Mouse (Mus musculus) MN1 (cell line): ENCODE data around the gene Hoxb4.

Experiments
- DNase-seq: peaks from one replicate; pipeline ENCODE4 v3.0.0-alpha.2; 2016; ENCODE audit warnings: low spot score

The Hoxb4 gene

DNA sequence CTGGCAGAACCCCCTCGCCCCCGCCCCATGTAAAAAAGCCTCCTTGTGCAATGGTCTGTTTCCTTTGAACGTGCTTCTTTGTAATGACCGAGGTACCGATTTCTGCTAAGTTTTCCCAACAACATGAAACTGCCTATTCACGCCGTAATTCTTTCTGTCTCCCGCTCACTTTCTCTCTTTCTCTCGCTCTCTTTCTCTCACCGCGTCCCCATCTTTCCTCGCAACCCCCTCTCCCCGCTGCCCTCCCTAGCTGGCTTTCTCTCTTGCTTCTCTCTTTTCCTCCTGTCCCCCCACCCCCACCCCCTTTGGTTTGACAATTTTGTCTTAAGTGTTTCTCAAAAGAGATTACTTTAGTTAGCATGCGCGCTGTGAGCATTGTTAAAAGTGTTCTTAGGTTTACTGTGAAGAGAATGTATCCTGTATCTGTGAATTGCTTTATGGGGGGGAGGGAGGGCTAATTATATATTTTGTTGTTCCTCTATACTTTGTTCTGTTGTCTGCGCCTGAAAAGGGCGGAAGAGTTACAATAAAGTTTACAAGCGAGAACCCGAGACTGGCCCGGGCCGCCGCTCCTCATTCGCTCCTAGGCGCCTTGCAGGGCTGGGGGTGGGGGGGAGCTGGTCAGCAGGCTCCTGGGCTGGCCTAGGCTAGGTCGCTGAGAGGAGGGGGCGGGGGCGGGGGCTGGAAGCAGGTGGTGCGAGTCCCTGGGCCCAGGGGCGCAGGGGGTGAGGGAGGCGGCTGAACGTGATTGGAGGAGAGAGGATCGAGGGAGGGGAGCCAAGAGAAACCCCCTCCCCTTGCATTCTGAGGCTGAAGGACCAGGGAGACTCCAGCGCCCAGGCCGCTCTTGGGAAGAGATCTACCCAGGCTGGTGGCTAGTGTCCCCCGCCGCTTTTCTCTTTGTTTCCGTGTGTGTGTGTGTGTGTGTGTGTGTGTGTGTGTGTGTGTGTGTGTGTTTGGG lies 33.0 kb upstream of the Hoxb4 start:
- no peak for DNase-seq

DNA sequence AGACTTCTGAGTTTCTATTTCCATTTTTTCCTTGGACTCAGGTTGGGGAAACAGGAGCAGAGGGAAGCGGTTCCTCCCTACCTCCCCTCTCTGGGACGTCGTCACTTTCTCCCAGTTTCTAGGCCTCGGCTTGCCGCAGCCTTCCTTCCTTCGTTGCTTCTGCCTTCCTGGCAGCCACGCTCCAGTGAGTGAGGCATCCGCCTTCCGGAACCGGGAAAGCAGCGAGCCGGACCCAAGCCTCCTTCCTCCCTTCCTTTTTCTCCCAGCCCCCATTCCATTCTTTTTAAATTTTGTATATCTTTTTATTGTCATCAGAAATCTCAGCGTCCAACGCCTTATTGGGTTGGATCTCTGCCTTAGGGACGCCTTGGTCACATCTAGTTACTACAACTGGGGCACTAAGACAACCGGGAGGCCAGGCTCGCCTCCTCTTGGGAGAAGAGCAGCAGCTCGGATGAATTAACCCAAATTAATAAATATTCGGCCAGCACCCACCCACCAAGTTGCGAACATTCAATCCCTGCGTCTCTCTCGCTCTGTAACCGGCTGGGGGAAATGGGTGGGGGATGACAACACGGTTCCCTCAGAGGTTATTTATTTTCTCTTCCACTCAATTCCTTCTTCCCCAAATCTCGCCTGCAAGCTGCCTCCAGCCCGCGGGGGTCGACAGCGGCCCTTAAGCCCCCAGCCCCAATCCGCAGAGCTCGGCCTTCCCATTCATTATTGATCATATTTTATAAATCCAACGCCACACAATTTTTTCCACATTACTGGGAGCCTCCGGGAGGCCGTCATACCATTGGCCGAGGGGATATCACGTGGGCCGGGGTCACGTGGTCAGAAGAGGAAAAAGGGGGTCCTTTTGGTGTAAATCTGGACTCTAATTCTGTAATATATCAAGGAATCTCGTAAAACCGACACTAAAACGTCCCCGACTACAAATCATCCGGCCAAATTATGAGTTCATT lies 32.0 kb upstream of the Hoxb4 start, which contains the start of gene Hoxb7:
Gene Hoxb7 (plus strand): TSS at position 853 of the 968 bp plus-strand sequence.
- no peak for DNase-seq

DNA sequence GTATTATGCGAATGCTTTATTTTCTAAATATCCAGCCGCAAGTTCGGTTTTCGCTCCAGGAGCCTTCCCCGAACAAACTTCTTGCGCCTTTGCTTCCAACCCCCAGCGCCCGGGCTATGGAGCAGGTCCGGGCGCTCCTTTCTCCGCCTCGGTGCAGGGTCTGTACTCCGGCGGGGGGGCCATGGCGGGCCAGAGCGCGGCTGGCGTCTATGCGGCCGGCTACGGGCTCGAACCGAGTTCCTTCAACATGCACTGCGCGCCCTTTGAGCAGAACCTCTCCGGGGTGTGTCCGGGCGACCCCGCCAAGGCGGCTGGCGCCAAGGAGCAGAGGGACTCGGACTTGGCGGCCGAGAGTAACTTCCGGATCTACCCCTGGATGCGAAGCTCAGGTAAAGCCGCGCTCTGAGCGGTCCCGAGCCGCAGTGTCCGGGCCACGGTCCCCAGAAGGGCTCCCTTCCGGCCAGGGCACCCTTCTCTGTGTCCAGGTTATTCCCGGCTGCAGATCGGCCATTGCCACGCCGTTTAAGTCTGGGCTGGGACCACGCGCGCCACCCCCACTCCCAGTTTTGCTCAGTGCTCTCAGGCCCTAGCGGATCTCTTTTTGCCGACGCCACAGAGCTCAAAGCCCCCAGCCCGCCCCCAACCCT lies 31.2 kb upstream of the Hoxb4 start:
- DNase-seq = no peak

DNA sequence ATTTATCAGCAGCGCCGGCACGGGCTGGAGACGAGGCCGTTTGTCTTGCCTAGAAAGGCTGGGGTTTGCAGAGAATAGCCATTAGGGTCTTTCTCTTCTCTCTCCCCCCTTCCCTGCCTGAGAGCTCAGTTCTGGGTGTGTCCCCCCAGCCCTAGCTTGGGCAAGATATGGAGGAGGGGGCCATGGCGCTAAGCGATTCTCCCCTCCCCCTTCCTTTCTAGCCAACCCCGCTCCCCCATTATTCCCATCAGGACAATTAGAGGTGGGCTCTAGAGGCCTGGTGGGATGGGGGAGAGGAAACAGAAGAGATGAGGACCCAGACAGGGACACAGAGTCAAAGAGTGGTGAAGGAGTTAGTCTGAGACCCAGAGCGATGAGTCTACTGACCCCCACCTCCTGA lies 30.7 kb upstream of the Hoxb4 start:
- DNase-seq = no peak

DNA sequence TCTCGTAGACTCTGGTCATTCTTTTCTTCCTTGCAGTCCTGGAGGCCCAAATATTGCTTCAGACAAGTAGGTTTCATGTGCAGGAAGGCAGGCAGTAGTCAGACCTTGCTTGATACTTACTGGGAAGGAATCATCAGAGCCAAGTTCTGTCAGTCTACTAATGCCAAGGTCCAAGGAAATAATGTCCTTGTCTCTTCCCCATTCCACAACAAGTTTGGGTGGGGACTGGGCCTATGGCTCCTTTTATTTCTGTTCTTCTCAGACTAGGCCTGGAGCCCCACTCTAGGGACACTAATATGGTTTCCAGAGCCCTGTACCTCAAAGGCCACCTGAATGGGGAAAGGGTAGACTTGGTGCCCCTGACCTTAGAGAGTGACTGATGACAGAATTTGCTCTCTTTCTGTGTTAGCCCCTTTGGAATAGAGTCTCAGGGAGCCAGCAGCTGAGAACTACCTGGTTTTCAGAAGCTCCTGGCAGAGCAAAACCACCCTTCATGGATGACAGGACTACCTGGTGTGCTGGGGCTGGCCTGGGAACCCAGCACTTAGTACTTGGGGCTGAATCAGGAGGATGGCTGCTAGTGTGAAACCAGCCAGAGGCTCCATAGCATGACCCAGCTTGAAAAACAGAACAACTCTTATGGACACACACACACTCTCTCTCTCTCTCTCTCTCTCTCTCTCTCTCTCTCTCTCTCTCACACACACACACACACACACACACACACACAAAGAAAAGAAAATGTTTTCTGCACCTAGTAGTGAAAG lies 29.4 kb upstream of the Hoxb4 start:
- no peak for DNase-seq

DNA sequence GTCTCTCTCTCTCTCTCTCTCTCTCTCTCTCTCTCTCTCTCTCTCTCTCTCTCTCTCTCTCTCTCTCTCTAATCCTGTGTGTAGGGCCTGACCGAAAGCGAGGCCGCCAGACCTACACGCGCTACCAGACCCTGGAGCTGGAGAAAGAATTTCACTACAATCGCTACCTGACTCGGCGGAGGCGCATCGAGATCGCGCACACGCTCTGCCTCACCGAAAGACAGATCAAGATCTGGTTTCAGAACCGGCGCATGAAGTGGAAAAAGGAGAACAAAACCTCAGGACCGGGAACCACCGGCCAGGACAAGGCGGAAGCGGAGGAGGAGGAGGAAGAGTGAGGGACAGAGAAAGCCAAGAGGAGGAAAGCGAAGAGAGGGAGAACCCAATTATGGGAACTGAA lies 28.8 kb upstream of the Hoxb4 start:
- DNase-seq = no peak

DNA sequence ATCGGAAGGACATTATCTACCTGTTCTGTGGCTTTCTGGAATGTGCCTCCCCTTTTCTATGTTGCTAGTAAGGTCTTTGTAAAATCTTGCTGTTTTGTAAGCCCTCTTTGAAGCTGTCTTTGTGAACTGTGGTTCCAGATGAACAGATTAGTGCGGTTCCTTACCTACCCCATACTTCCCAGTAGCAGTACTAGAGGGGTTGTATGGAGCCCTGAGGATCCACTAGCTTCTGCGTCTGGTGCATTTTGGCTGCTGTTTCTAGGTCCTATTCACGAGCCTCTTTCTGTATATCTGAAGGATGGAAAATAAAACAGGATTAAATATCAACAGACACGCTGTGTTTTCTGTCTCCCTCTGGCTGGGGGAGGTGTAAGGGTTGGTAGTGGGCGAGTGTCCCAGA lies 28.2 kb upstream of the Hoxb4 start:
- no peak for DNase-seq

DNA sequence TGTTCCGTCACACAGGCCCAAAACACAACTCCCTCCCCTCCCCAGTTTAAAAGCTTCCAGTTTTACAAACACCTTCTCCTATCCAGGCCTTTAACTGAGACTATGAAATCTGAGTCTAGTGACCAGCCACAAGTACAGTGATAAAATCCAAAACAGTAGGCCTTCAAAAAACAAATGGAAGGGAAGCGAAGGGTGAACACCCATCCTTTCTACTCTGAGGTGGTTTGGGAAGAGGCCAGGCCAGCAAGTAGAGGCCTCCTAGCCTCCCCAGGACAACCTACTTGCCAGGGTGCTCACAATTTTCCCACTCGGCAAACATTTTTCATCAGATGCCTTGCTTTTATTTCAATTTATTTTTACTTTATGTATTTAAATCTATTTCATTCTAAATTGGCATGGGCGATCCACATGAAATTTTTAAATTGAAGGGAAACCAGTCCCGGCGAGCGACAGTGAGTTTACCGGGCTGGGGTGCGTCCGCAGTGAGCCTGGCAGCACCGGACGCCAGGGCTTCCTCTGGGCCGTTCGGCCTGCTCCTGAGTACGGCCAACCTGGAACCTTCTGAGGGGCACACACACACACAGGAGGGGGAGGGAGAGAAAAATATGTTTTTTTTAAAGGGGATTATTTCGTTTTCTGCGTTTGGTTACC lies 27.2 kb upstream of the Hoxb4 start:
- DNase-seq = no peak

DNA sequence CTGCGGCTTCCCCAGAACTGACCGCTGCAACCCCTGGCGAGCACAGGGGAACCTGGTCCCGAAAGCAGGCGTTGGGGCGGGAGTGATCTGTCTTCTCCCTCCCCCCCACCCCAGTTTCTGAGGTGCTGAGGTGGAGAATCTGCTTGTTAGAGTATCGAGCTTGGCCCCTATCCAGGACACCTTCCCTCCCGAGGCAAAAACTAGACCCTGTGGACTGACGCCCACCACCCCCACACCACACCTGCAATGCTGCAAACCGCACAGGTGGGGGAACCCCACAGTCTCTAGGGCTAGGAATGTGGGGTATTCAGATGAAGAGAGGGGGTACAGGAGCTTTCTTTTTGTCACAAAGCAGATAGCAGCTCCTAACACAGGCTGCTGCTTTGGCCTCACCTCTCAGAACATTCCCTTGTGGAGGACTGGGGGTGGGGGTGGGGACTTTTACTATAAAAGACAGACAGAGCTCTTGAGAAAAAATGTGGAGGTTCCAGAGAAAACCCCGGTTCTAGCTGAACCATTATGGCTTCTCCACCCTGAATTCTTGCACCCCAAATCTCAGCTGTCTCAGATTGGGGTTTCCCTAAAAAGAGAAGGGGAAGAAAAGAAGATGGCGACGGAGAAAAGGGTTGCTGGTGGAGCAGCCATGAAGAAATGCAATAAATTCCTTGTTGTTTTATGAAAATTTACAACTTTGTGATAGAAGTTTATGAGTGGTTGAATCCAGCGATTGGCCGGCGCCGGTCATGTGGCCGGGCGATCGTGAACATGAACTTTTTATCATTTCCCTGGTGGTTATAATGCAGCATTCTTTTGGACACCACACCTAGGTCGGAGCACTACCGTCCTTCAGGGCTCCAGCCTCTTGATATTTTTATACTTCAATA lies 26.1 kb upstream of the Hoxb4 start, which contains the start of gene Hoxb6:
Gene Hoxb6 (plus strand): TSS at position 796 of the 884 bp plus-strand sequence.
- DNase-seq = no peak

DNA sequence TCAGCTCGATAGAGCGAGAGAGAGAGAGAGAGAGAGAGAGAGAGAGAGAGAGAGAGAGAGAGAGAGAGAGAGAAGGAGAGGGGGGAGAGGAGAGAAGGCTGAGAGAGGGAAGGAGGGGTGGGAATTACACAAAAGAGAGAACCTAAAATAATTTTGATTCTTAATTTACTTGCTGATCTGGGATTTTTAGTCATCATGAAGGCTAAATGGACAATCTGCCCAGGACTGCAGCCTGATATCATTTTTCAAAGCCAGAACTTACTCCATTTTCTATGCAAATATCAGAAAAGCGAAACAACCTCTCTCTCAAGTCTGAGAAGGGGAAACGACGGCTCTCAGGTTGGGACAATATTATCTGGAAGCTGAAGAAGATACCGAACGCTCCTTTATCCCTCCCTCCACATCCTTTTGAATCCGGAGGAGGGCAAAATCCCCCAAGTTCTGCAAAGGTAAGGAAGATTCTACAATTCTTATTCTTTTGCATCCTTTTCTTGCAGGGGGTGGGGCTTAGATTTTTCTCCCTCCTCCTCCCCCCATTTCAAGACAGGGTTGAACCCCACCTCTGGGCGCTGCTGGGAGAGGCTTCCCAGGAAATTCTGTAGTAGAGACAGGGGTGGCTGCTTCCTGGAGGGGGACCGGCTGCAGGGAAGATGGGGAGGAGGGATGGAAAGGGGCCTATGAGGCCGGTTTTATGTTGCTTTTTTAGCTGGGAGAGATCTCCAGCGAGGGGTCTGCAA lies 25.3 kb upstream of the Hoxb4 start:
- no peak for DNase-seq

DNA sequence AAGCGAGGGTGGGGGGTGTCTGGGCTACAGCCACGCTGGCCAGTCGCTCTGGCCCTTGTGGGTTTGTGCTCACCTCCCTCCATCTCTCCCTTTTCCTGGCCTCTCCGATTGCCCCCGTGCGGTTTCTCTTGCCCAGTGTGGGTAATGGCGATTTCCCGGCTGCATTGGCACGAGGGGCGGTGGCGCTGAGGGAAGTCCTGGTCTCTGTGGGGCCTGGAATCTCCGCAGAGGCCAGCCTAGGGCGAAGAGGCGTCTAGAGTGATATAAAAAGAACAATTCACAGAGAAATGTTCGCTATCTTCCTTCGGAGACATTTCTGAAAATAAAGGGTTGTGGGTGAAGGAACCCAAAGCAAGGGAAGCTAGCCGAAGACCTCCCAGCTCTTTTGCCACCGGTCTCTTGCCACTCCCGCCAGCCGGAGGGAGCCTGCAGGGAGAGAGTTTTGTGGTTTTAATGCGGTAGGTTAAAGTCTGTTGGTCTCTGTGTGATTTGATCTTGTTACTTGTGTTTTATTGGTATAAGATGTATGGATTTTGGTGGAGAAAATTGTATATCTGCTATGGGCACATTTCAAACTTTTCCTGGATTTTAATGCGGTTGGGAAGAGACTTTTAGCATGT lies 24.7 kb upstream of the Hoxb4 start:
- no peak for DNase-seq

DNA sequence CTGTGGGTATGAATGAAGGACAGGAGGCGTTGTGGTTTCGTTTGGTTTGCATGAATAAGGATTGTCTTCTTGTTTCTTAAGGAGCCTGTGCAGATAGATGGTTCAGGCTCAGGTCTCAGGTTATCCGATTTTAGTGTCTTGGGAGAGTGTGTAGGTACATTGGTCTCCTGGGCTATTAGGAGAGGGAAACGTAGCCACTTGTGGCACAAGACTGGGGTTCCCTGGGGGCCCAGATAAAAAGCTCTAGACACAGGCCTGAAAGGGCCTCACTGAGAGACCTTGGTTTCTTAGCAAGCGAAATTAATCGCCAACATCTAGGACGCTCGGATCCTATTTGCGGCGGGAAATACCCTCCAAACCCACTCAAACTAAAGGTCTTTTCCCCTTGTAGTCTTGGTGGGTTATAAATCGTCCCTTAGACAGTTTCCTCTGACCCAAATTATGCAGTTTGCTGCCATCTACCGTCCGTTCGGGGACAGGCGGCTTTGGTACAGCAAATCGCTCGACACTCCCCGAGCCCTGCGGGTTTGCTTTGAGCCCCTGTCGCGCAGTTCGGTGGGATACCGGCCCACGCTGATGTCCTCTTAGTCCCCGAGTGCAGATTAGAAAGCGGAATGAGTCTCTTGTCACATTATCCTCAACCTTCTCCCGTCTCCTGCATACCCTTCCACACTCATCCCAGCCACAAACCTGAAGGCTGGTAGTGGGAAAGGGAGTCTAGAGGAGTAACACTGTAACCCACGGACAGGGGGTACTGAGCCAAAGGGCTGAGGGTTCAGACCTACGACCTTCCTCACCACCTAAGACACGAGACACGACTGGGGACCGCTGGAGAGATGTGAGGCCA lies 23.6 kb upstream of the Hoxb4 start:
- DNase-seq = peak; percentile 28

DNA sequence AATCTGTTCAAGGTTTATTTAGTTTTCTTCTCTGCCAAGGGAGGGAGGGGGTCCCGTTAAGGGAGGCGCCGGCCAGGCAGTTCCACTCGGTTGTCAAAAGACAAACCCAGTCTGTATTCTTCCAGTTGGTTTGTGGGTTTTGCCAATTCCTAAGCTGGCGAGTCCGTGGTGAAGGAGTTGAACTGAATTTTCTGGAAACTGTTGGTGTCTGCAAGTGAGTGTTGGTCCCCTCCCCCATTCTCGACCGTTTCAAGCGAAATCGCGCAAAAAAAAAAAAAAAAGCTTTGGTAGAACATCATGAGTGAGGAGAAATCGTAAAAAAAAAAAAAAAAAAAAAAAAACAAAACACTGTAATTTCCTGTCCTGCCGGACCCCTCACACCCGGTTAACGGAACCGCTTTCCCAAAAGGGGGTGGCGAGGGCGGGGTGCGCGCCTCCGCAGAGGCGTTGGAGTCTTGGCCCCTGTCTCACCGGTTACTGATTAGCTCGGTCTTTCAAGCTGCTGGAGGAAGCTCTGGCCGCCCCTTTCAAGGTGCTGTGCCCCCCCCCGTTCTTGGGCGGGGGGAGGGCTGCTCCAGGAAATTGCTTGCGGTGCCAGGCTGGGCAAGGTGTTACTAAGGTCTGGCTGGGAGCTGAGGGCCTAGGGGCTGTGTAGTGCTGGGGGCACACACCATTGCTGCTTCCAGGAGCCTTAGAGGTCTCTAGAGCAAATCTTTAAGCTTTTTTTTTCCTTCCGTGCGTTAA lies 22.8 kb upstream of the Hoxb4 start:
- no peak for DNase-seq

DNA sequence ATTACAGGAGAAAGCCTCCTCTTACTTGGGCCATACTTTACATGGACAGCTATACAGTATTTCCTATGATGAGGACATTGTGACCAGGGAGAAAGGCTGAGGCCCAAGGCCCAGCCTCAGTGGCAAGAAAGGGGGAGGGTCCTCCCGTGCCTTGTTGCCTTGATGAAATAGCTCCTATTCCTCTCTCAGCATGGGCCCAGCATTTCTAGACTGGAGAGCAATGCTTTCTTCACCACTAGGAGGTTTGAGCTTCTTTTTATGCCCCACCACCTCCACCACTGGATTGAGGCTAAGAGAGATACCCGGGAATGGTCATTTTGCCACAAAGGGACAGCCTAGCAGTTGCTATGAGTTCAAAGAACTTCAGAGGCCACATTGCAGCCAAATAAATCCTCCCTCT lies 21.1 kb upstream of the Hoxb4 start:
- no peak for DNase-seq

DNA sequence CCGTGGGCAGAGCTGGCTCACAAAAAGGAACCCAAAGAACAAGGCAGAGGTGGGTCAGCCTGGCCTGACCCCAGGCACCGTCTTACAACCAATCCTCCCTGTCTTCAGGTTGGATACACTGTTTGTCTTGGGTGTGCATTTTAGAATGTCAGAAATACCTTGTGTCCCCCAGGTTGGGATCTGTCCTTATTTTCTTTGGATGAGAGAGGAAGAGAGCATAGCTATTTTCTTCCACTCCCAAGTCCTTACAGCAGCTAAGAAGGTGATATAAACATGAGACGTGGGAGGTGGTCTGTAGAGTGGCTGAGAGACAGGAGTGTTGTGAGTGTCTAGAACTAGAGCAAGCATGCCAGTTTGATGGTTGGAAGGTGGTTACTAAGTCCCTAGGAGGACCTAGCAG lies 20.6 kb upstream of the Hoxb4 start:
- no peak for DNase-seq

DNA sequence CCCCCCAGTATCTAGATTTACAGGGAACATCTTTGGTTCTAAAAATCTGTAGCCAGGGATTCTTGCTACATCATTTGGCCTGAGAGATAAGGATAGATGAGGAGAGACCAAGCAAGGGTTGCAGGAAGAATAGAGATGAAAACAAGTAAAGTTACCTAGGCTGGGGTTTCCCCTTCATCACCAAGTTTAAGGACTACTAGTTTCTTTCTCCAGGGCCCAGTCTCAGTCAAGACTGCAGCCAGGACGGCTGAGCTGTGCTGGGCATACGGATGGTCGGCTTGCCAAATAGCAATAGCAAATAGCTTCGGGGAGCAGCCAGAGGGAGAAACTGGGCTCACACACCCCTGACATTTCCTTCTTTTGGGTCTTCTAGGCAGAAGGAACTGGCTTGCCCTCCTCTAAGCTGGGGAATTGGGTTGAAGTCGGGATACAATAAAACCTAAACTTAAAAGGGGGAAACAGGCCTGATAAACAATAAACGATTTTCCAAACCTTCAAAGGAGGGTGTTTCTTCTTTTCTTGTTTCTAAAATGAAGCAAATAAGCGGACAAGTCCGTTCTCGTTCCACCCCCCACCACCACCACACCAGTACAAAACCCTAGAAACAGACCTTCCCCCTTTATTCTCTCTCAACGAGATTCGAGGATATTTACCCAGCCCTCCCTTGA lies 20.0 kb upstream of the Hoxb4 start:
- no peak for DNase-seq
